Mouse (Mus musculus): Measurements from ENCODE around the gene Slitrk3. TPM values are rescaled to one million over a fixed set of nuclear protein-coding genes. Genes with fewer than 3 reads are reported as not detected.

The Slitrk3 gene
- polyA plus RNA-seq, 1 experiment from 2014 or later = 0.03 TPM

GRCm38 (mm10) chr3:73042256-73042655, 15.3 kb downstream of the Slitrk3 start:
- Histone ChIP-seq H3K4me2 (no peak overlapping the region), H3K4me1 (replicated peaks) (no peaks in the 10 kb centered on the region), H3K36me3 (replicated peaks) (no peaks in the 10 kb centered on the region), H3K9ac (no peak overlapping the region), H3K27me3 (no peaks in the 10 kb centered on the region), H3K27ac (replicated peaks) (no peak overlapping the region), H3K9me3 (replicated peaks) (no peaks in the 10 kb centered on the region), H3K4me3 (replicated peaks) (no peak overlapping the region)
- no peak for ATAC-seq (ENCODE audit: insufficient read depth)

- Histone ChIP-seq H3K27ac (replicated peaks) (no peak overlapping the region), H3K4me3 (replicated peaks) (no peak overlapping the region), H3K9ac (no peak overlapping the region), H3K4me1 (replicated peaks) (no peaks in the 10 kb centered on the region), H3K4me2 (no peak overlapping the region), H3K36me3 (replicated peaks) (no peaks in the 10 kb centered on the region), H3K9me3 (replicated peaks) (no peaks in the 10 kb centered on the region), H3K27me3 (no peaks in the 10 kb centered on the region)
- no peak for ATAC-seq (ENCODE audit: insufficient read depth)
- 11% methylated on average over 6 of the region's 6 CpGs for WGBS (ENCODE audit: insufficient replicate concordance)
Observed at GRCm38 (mm10) chr3:73006045-73006444, 51.6 kb downstream of the Slitrk3 start.

GRCm38 (mm10) chr3:73002933-73003696, 54.5 kb downstream of the Slitrk3 start:
- no peak overlapping the region for H3K4me3 ChIP-seq (replicated peaks)
- no peak overlapping the region for H3K9ac ChIP-seq
- no peaks in the 10 kb centered on the region for H3K36me3 ChIP-seq (replicated peaks)
- ATAC-seq (ENCODE audit: insufficient read depth) = no peak
- no peak overlapping the region for H3K4me2 ChIP-seq
- no peaks in the 10 kb centered on the region for H3K9me3 ChIP-seq (replicated peaks)
- WGBS (ENCODE audit: insufficient replicate concordance) = 65% methylated on average over 4 of the region's 4 CpGs
- no peaks in the 10 kb centered on the region for H3K4me1 ChIP-seq (replicated peaks)
- no peak overlapping the region for H3K27ac ChIP-seq (replicated peaks)
- H3K27me3 ChIP-seq = no peaks in the 10 kb centered on the region

GRCm38 (mm10) chr3:72997517-72997916, 60.1 kb downstream of the Slitrk3 start:
- no peak overlapping the region for H3K27ac ChIP-seq (replicated peaks)
- no peaks in the 10 kb centered on the region for H3K9me3 ChIP-seq (replicated peaks)
- no peak overlapping the region for H3K9ac ChIP-seq
- H3K4me3 ChIP-seq (replicated peaks) = no peak overlapping the region
- no peak for ATAC-seq (ENCODE audit: insufficient read depth)
- no peaks in the 10 kb centered on the region for H3K4me1 ChIP-seq (replicated peaks)
- H3K27me3 ChIP-seq = no peaks in the 10 kb centered on the region
- WGBS (ENCODE audit: insufficient replicate concordance) = 50% methylated on average over 4 of the region's 4 CpGs
- H3K36me3 ChIP-seq (replicated peaks) = no peaks in the 10 kb centered on the region
- H3K4me2 ChIP-seq = no peak overlapping the region

Other genes starting within 250 kb of the Slitrk3 start
- gene Sis, start 89.9 kb downstream of the Slitrk3 start, polyA plus RNA-seq (2015; fragmentation: Nextera tagmentation; extraction: Ambion mirVana) = not detected in 2 replicates